8 mouse cellular contexts compared by ENCODE assay signal in the genomic region with DNA sequence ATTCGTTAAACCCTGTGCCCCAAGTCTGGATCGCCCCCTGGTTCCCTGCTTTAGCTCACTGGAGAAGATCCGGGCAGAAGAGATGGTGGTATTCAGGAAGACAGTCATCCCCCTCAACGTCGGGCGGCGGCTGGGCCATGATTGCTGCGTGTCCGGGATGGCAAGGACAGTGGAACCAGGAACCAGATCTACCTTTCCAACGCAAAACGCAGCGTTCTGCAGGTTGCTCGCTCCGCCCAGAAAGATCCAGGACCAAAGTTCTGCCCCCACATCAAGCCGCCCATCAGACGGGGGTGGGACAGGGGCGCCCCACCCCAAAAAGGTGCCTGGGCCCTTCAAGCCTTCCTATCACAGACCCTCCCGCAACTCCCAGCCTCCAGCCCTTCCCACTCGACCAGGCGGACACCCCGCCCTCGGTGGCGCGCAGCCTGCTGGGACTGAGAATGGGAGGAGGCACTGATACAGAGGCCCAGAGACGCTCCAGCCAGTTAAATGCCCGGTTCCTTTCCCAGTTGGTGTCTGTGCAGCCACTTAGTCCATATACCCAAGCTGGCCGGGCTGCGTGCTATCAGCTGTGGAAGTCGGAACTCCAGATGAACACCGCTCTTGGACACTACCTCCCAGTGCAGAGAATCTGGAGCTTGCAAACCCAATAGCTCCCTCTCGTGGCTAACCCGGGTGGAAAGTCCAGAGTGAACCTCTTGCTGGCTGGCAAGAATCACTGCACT. TPM values are rescaled to one million over a fixed set of nuclear protein-coding genes. Genes with fewer than 3 reads are reported as not detected.
A peak's percentile ranks its signal among the peaks of the same experiment; 100 is the strongest.
DNase-seq lines count a peak whose midpoint lies in the region; ATAC-seq lines count a peak whose summit lies in the region.

A gene (minus strand): TSS at position 433 of the 728 bp plus-strand sequence.

- H3K27me3 ChIP-seq in heart, embryonic 13.5 days (replicated peaks) = no peaks in the 10 kb centered on the region
- H3K27me3 ChIP-seq in liver, embryonic 12.5 days (replicated peaks) = no peaks in the 10 kb centered on the region; the same call in 1 of the 2 replicates
- H3K27me3 ChIP-seq in stomach, embryonic 15.5 days (replicated peaks) = no peaks in the 10 kb centered on the region

- peak within 1 kb of the TSS; percentile 89 for H3K4me2 ChIP-seq in heart, embryonic 13.5 days
- peak within 1 kb of the TSS; percentile 82 for H3K4me2 ChIP-seq in liver, embryonic 12.5 days
- peak within 1 kb of the TSS; percentile 68 for H3K4me2 ChIP-seq in stomach, embryonic 15.5 days

- H3K4me1 ChIP-seq in brown adipose tissue, adult 24 weeks (ENCODE audit: control insufficient read depth, insufficient read depth, insufficient read length, low read length) = no peaks in the 10 kb centered on the region
- peaks cover 20% of the 10 kb centered on the region for H3K4me1 ChIP-seq in heart, embryonic 13.5 days
- H3K4me1 ChIP-seq in liver, embryonic 12.5 days = peaks cover 30% of the 10 kb centered on the region
- no peaks in the 10 kb centered on the region for H3K4me1 ChIP-seq in stomach, embryonic 15.5 days

- peaks cover 35% of the 10 kb centered on the region for H3K36me3 ChIP-seq in heart, embryonic 13.5 days
- peaks cover 28% of the 10 kb centered on the region for H3K36me3 ChIP-seq in liver, embryonic 12.5 days
- no peaks in the 10 kb centered on the region for H3K36me3 ChIP-seq in stomach, embryonic 15.5 days

- ATAC-seq in heart, embryonic 13.5 days (ENCODE audit: extremely low read depth, insufficient number of reproducible peaks, low FRiP score, low TSS enrichment) = peak; percentile 69; the same call in 1 of the 2 replicates
- ATAC-seq in liver, embryonic 12.5 days = peak; percentile 85
- ATAC-seq in stomach, embryonic 15.5 days (ENCODE audit: insufficient read depth, low FRiP score, low read depth) = peak; percentile 94

- peak within 1 kb of the TSS; percentile 74 for H3K27ac ChIP-seq in brown adipose tissue, adult 24 weeks (replicated peaks; ENCODE audit: low read depth, low read length)
- H3K27ac ChIP-seq in heart, embryonic 13.5 days (replicated peaks) = peak within 1 kb of the TSS; percentile 81
- peak within 1 kb of the TSS; percentile 72 for H3K27ac ChIP-seq in liver, embryonic 12.5 days
- H3K27ac ChIP-seq in stomach, embryonic 15.5 days = peak within 1 kb of the TSS; percentile 93

- H3K4me3 ChIP-seq in brown adipose tissue, adult 24 weeks (ENCODE audit: insufficient read depth, low read depth, low read length) = peak within 1 kb of the TSS; percentile 84
- H3K4me3 ChIP-seq in heart, embryonic 13.5 days = peak within 1 kb of the TSS; percentile 64
- peak within 1 kb of the TSS; percentile 65 for H3K4me3 ChIP-seq in liver, embryonic 12.5 days
- H3K4me3 ChIP-seq in stomach, embryonic 15.5 days (replicated peaks) = peak within 1 kb of the TSS; percentile 53

- peak within 1 kb of the TSS; percentile 88 for H3K9ac ChIP-seq in heart, embryonic 13.5 days
- H3K9ac ChIP-seq in liver, embryonic 12.5 days = peak within 1 kb of the TSS; percentile 62
- H3K9ac ChIP-seq in stomach, embryonic 15.5 days = peak within 1 kb of the TSS; percentile 47

- under 1% methylated on average over 32 of the region's 32 CpGs for WGBS in heart, embryonic 13.5 days
- 2% methylated on average over 32 of the region's 32 CpGs for WGBS in liver, embryonic 12.5 days (ENCODE audit: insufficient replicate concordance)
- 1% methylated on average over 32 of the region's 32 CpGs for WGBS in stomach, embryonic 15.5 days

- peak; percentile 92 for DNase-seq in CD4-positive, CD25-positive, alpha-beta regulatory T cell, adult 2 months (ENCODE audit: low read depth, low spot score)
- DNase-seq in fat pad, adult 2 months (ENCODE audit: extremely low read depth, low read depth, low spot score) = peak; percentile 50
- peak; percentile 94 for DNase-seq in kidney, postnatal 10 days
- DNase-seq in natural killer cell, adult 2 months (ENCODE audit: low spot score in 2 of 2) = peak; percentile 66 to 80

- no peaks in the 10 kb centered on the region for H3K9me3 ChIP-seq in heart, embryonic 13.5 days
- no peaks in the 10 kb centered on the region for H3K9me3 ChIP-seq in liver, embryonic 12.5 days (replicated peaks)
- no peaks in the 10 kb centered on the region for H3K9me3 ChIP-seq in stomach, embryonic 15.5 days

RNA-seq across cellular contexts. Expression of the gene that starts here (rescaled TPM):
- 48.4 and 53.1 TPM in 2 replicates for polyA plus RNA-seq in brown adipose tissue, adult 24 weeks (2012; ENCODE audit: insufficient read depth, insufficient read length, missing spikeins)
- 34.4 and 34.6 TPM in 2 replicates for polyA plus RNA-seq in heart, embryonic 13.5 days (2015; fragmentation: Nextera tagmentation; extraction: Ambion mirVana)
- polyA plus RNA-seq in liver, embryonic 12.5 days (2016; fragmentation: Nextera tagmentation; extraction: Ambion mirVana) = 12.0 and 13.2 TPM in 2 replicates
- polyA plus RNA-seq in stomach, embryonic 15.5 days (2015; fragmentation: Nextera tagmentation; extraction: Ambion mirVana) = 39.3 and 42.0 TPM in 2 replicates

Comparison
In these comparisons a context has a peak if more than half of its experiments do, and no peak if none do; other contexts are left out.
1. Peak in every context shown above with its lines: DNase-seq, ATAC-seq, H3K4me3 ChIP-seq and H3K27ac ChIP-seq.